Mouse (Mus musculus) midbrain, embryonic 14.5 days (tissue): ENCODE measurements around the gene Tut1. TPM values are rescaled to one million over a fixed set of nuclear protein-coding genes. Genes with fewer than 3 reads are reported as not detected.
A peak's percentile ranks its signal among the peaks of the same experiment; 100 is the strongest.

Experiments used
- ATAC-seq: fragments of 200-750 bp; cut with Nextera tagmentation; 2 replicates; pipeline ENCODE4 v1.8.0; 2017; ENCODE audit warnings: moderate number of reproducible peaks, moderate library complexity; ENCODE audit not compliant: low FRiP score, low TSS enrichment
- DNase-seq: peaks from one replicate; pipeline ENCODE4 v3.0.0-alpha.2; 2015
- H3K27ac ChIP-seq: fragments of 300-500 bp; sonication (generic); replicated peaks from 2 replicates; pipeline ENCODE4 v1.5.1; 2014; ENCODE audit warnings: mild to moderate bottlenecking, low read depth, low read length, moderate library complexity
- H3K27me3 ChIP-seq: fragments of 300-500 bp; sonication (generic); 2 replicates; pipeline ENCODE4 v1.6.1; 2014; ENCODE audit warnings: low read length, control low read depth, mixed read lengths; ENCODE audit not compliant: control insufficient read depth, insufficient read depth
- H3K36me3 ChIP-seq: fragments of 300-500 bp; sonication (generic); 2 replicates; pipeline ENCODE4 v1.6.1; 2014; ENCODE audit warnings: low read length, control low read depth; ENCODE audit not compliant: control insufficient read depth, insufficient read depth
- H3K4me1 ChIP-seq: fragments of 300-500 bp; sonication (generic); 2 replicates; pipeline ENCODE4 v1.6.1; 2014; ENCODE audit warnings: mild to moderate bottlenecking, antibody characterized with exemption, low read length, control low read depth; ENCODE audit not compliant: control insufficient read depth, insufficient read depth
- H3K4me2 ChIP-seq: fragments of 300-500 bp; sonication (generic); 2 replicates; pipeline ENCODE4 v1.6.1; 2014; ENCODE audit warnings: mild to moderate bottlenecking, low read length, moderate library complexity
- H3K4me3 ChIP-seq: fragments of 300-500 bp; sonication (generic); replicated peaks from 2 replicates; pipeline ENCODE4 v1.5.1; 2014; ENCODE audit warnings: low read depth, low read length
- H3K9ac ChIP-seq: fragments of 300-500 bp; sonication (generic); replicated peaks from 2 replicates; pipeline ENCODE4 v1.6.1; 2014; ENCODE audit warnings: mild to moderate bottlenecking, low read length, moderate library complexity
- H3K9me3 ChIP-seq: fragments of 300-500 bp; sonication (generic); 2 replicates; pipeline ENCODE4 v1.6.1; 2016; ENCODE audit warnings: low read length, control low read depth, mixed read lengths; ENCODE audit not compliant: control insufficient read depth
- WGBS: fragments of 180-500 bp; shearing (Covaris S2); extraction: QIAGEN DNeasy Blood & Tissue Kit; methylation state at CpG from one replicate; pipeline ENCODE4 v1.1.7; 2014; 5-methylcytosine and 5-hydroxymethylcytosine counted together
- polyA plus RNA-seq: library from polyadenylated mRNA; unstranded; fragments of >200 nt; fragmentation: Nextera tagmentation; extraction: Ambion mirVana; gene quantifications from 2 replicates; pipeline ENCODE4 v1.2.1, GENCODE M21; 2014

The Tut1 gene
- polyA plus RNA-seq, 1 experiment from 2014 or later = 25.0 TPM

DNA sequence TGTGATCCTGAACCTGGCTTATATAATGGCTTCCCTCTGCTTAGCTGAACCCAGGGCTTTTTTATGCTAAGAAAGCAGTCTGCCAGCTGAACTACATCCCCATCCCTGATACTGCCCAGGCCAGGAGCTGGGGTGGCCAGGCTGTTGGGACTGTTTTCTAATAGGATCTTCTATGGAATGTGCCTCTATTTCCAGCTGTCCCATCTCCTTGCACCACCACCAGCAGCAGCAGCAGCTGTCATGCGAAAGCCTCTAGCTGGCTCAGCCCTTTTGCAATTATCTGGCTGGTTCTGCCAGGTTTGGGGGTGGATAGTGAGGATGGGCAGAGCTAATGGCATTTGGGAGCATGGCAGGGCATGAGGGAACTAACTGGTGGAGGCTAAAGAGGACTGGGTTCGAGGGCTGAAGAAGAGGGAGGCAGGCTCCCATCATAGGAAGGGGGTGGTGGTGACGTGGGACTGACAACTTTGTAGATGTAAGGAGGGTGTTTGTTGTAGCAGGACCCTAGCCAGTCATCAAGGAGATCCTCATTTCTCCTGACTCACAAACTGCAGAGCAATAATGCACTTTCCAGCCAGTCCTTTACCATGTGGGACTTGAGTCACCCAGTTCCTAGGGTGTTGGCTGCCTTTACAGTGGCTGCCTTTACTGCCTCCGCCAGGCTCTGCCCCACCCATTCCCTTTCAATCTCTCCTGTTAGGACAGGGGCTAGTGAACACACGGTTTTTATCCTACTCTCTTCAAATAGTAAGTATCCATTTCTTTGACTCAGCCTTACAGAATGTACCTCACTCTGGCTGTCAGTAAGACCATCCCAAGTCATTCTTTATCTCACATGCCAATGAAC, 28.9 kb downstream of the Tut1 start:
- ATAC-seq = no peak
- Histone ChIP-seq H3K4me3 (no peak overlapping the region), H3K9ac (no peak overlapping the region), H3K27me3 (peaks cover 1% of the 10 kb centered on the region; the same call in 1 of the 2 replicates), H3K9me3 (no peaks in the 10 kb centered on the region), H3K4me1 (peaks cover 31% of the 10 kb centered on the region), H3K36me3 (peaks cover 43% of the 10 kb centered on the region), H3K27ac (no peak overlapping the region), H3K4me2 (no peak overlapping the region)
- DNase-seq = no peak
- 61% methylated on average over 5 of the region's 5 CpGs for WGBS

DNA sequence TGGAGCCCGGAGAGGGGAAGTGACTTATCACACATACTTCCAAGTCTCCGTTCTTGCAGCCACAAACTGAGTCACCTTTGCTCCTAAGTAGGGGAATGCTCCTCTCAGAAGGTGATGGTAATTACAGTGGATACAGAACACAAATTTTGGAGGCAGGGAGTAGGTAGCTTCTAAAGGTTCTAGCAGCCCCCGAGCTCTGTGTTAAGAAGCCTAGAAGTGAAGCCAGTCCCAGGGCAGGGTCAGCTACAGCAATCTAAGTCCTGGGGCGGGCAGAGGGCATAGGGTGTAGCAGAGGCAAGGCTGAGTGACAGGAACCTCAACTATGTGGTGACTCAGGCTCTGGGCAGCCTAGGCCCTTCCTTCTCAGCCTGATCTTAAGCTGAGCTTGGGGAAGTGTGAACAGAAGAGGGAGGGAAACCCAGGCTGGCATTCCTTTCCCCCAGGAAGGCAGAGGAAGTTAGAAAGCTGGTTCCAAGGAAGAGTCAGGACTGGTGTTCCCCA, 29.6 kb downstream of the Tut1 start:
- 54% methylated on average over 4 of the region's 4 CpGs for WGBS
- ATAC-seq = no peak
- H3K9ac ChIP-seq = no peak overlapping the region
- H3K4me3 ChIP-seq = no peak overlapping the region
- no peaks in the 10 kb centered on the region for H3K9me3 ChIP-seq
- no peak for DNase-seq
- H3K4me2 ChIP-seq = no peak overlapping the region
- peaks cover 31% of the 10 kb centered on the region for H3K4me1 ChIP-seq
- peaks cover 8% of the 10 kb centered on the region; the same call in 1 of the 2 replicates for H3K27me3 ChIP-seq
- H3K27ac ChIP-seq = no peak overlapping the region
- H3K36me3 ChIP-seq = peaks cover 36% of the 10 kb centered on the region

DNA sequence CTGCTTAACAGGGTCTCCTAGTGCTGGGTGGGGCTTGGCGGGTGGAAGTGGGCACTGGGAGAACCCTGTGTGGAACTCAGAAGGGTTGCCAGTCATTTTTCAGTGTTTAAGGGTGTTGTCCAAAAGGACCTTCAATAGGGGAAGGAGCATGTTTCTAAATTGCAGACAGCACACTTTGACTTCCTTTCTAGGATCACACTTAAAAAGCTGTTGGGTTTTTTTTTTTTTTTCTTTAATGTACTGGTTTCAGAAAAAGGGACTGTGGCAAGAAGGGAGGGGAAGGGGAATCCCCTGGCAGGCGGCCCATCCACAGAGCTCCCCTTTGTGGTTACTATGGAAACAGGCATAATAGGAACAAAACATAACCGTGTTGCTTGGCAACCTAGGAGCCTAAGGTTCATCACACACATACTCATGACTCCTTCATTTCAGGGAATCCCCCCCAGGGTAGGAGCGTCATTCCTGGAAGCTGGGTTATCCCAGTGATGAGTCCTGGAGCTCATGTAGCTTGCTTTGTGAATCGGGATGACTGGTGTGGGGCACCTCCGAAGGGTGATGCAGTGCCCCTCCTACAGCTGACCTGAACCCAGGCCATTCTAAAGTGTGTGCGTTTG, 30.7 kb downstream of the Tut1 start:
- H3K4me2 ChIP-seq = peak overlapping the region; percentile 38
- no peaks in the 10 kb centered on the region for H3K9me3 ChIP-seq
- no peak overlapping the region for H3K9ac ChIP-seq
- peaks cover 20% of the 10 kb centered on the region for H3K27me3 ChIP-seq
- ATAC-seq (peak; percentile 81), DNase-seq (peak; percentile 93)
- peaks cover 25% of the 10 kb centered on the region for H3K36me3 ChIP-seq
- H3K27ac ChIP-seq = peak overlapping the region; percentile 62
- 0% methylated on average over 7 of the region's 7 CpGs for WGBS
- no peak overlapping the region for H3K4me3 ChIP-seq
- peaks cover 35% of the 10 kb centered on the region for H3K4me1 ChIP-seq

DNA sequence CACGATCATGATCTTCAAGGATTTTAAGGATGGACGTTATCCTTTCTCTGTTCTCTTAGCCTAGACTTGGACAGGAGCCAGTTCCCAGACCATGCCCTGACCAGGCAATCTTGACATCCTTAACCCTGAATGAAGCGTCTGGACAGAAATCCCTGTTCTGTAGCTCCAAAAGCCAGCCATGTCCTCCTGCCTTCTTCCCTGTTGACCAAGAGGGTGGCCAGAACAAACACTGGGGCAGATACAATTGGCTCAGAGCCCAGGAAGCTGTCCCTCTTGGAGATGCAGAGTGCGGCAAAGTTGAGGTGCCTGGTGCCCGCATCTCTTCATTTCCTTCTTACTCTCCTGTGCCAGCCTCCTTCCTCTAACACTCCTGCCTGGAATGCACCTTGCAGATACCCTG, 32.2 kb downstream of the Tut1 start:
- Histone ChIP-seq H3K9ac (no peak overlapping the region), H3K4me2 (no peak overlapping the region), H3K9me3 (no peaks in the 10 kb centered on the region), H3K4me3 (no peak overlapping the region), H3K36me3 (peaks cover 14% of the 10 kb centered on the region), H3K27ac (no peak overlapping the region), H3K27me3 (peaks cover 34% of the 10 kb centered on the region), H3K4me1 (peaks cover 49% of the 10 kb centered on the region)
- ATAC-seq = no peak
- 70% methylated on average over 5 of the region's 5 CpGs for WGBS
- DNase-seq = no peak

DNA sequence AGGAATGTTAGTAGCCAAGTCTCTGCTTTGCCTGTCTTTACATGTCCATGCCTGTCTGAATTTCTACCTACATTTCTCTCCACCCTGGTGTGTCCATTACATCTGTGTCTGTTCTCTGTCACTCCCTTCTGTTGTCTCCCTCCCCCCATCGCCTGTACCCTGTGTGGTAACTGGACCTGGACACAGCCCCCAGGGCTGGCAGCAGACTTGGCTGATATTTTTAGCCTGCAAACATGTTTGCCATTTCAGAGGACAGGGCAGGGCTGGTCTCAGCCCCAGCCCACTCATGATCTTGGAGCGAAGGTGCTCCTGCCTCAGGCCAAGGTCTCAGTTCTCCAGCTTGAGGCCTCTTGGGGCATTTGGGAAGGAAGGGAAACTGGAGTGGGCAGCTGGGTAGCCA, 34.2 kb downstream of the Tut1 start:
- Histone ChIP-seq H3K9me3 (no peaks in the 10 kb centered on the region), H3K4me2 (no peak overlapping the region), H3K27ac (no peak overlapping the region), H3K27me3 (peaks cover 40% of the 10 kb centered on the region), H3K4me3 (no peak overlapping the region), H3K4me1 (peaks cover 49% of the 10 kb centered on the region), H3K36me3 (peaks cover 3% of the 10 kb centered on the region; the same call in 1 of the 2 replicates), H3K9ac (no peak overlapping the region)
- DNase-seq = no peak
- 48% methylated on average over 2 of the region's 2 CpGs for WGBS
- no peak for ATAC-seq

DNA sequence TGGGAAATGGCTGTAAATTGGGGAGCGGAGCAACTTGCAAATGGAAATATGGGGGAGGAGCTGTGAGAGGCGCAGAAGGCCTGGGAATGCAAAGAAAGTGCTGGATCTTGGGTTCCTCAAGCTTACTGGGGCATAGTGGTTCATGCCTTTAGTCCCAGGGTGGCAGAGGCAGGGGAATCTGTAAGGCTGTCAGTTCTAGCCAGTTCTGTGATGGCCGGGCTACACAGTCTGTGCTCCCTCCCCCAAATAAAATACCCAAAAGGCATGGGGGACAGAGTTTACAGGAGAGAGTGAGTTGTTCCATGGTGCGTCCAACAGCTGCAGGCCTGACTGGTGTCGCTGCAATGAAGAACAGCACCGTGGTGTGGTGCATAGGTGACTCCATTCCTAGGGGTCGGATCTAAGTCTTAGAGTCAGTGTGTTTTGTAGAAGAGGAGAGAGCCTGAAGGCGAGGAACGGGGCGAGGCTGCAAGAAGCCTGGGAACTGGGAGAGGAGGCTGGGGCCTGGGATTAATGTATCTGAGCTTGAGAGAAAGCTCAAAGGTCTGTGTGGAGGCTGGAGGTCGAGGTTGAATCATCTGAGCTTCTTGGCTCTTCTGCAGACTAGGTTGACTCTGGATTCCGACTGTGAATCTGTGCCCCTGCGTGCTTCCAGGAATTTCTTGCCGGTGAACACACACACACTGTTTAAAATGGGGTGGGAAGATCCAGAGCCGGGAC, 34.9 kb downstream of the Tut1 start:
- Histone ChIP-seq H3K4me2 (peak overlapping the region; percentile 78), H3K4me1 (peaks cover 42% of the 10 kb centered on the region), H3K27me3 (peaks cover 40% of the 10 kb centered on the region), H3K9me3 (no peaks in the 10 kb centered on the region), H3K4me3 (peak overlapping the region; percentile 40), H3K9ac (no peak overlapping the region), H3K36me3 (no peaks in the 10 kb centered on the region), H3K27ac (no peak overlapping the region)
- 13% methylated on average over 15 of the region's 15 CpGs for WGBS
- DNase-seq (no peak), ATAC-seq (no peak)

DNA sequence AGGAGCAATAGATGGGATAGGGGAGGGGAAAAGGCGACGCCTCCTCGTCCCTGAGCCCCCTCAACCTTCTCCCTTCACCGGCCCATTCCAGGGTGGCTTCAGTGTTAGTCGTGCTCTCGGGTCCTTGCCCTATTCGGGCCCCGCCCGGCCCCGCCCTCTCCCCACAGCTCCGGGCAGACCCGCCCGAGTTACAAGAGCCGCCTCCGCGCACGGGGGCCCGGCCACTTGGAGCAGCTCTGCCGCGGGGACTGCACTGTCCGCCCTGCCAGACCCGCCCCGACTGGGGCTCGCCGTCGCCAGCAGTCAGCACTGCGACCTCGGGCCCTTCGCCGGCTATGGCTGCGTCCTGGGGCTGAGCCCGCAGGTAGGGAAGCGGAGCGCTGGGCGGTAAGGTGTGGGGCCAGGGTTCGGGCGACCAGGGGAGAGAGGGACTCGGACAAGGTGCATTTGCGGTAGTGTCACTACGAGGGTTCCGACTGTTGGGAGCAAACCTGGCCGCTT, 35.5 kb downstream of the Tut1 start, which contains the start of gene Ahnak:
Gene Ahnak, plus strand, starts transcription at position 219 of the 501 bp plus-strand sequence.
- peak; percentile 46 for DNase-seq
- WGBS = under 1% methylated on average over 42 of the region's 42 CpGs

More for the DNA sequence above, 35.5 kb downstream of the Tut1 start, which contains the start of gene Ahnak:
- H3K9me3 ChIP-seq = no peaks in the 10 kb centered on the region
- peak; percentile 12; the same call in 1 of the 2 replicates for ATAC-seq
- H3K27me3 ChIP-seq = peaks cover 40% of the 10 kb centered on the region
- peaks cover 37% of the 10 kb centered on the region for H3K4me1 ChIP-seq
- no peaks in the 10 kb centered on the region for H3K36me3 ChIP-seq
- peak within 1 kb of the TSS; percentile 78 for H3K4me2 ChIP-seq
- peak within 1 kb of the TSS; percentile 40 for H3K4me3 ChIP-seq
- H3K9ac ChIP-seq = peak within 1 kb of the TSS; percentile 51
- H3K27ac ChIP-seq = no peak within 1 kb of the TSS
